Mouse (Mus musculus) adrenal gland, adult (tissue): ENCODE results near the gene Ifi211.
"Not testable (repeated sequence)": the region's sequence is repeated elsewhere in the genome, so short reads cannot be mapped to it uniquely, and the experiment has no call there.

ENCODE experiments used
- DNase-seq, 2 experiments: peaks; one replicate each; pipeline ENCODE4 v3.0.0; 2022 to 2023; ENCODE audit warnings: low spot score in 1 of 2; ENCODE audit not compliant: inconsistent age in 2 of 2

The Ifi211 gene

GRCm38 (mm10) chr1:173912548-173913255 lies at the start of gene Ifi211:
TSS of gene Ifi211 (minus strand) at chr1:173913046.
- peak; percentile 19 to 63 for DNase-seq

GRCm38 (mm10) chr1:173961491-173961890 lies 48.6 kb upstream of the Ifi211 start:
- not testable (repeated sequence) for DNase-seq

- DNase-seq, result not testable (repeated sequence)
These were observed 47.2 kb upstream of the Ifi211 start for GRCm38 (mm10) chr1:173959998-173960397.

GRCm38 (mm10) chr1:173955839-173956527 lies 43.1 kb upstream of the Ifi211 start:
- not testable (repeated sequence) for DNase-seq

GRCm38 (mm10) chr1:173955071-173955796 lies 42.4 kb upstream of the Ifi211 start:
- no peak for DNase-seq

GRCm38 (mm10) chr1:173953563-173953962 lies 40.7 kb upstream of the Ifi211 start:
- DNase-seq, result no peak

- DNase-seq, result not testable (repeated sequence)
These were observed 36.2 kb upstream of the Ifi211 start for GRCm38 (mm10) chr1:173949044-173949443.

- DNase-seq, result not testable (repeated sequence)
These were observed 29.9 kb upstream of the Ifi211 start for GRCm38 (mm10) chr1:173942780-173943066.

GRCm38 (mm10) chr1:173941924-173942779 lies 29.3 kb upstream of the Ifi211 start, which contains the start of the genes Mndal and Ifi203:
TSS of gene Mndal (minus strand) at chr1:173942491.
TSS of gene Ifi203 (minus strand) at chr1:173942672.
- DNase-seq, result peak in 1 of 2 experiments; percentile 46

- DNase-seq, result not testable (repeated sequence)
These were observed 28.7 kb upstream of the Ifi211 start for GRCm38 (mm10) chr1:173941522-173941921.

GRCm38 (mm10) chr1:173919279-173919678 lies 6.4 kb upstream of the Ifi211 start:
- DNase-seq, result not testable (repeated sequence)

GRCm38 (mm10) chr1:173914559-173914958 lies 1.7 kb upstream of the Ifi211 start:
- no peak for DNase-seq

- DNase-seq, result not testable (repeated sequence)
These were observed 478 bp upstream of the Ifi211 start for GRCm38 (mm10) chr1:173913256-173913791.

- DNase-seq, result no peak
These were observed 910 bp downstream of the Ifi211 start for GRCm38 (mm10) chr1:173911808-173912464.

- not testable (repeated sequence) for DNase-seq
These were observed 4.5 kb downstream of the Ifi211 start for GRCm38 (mm10) chr1:173908390-173908789.

- not testable (repeated sequence) for DNase-seq
These were observed 7.0 kb downstream of the Ifi211 start for GRCm38 (mm10) chr1:173905885-173906284.

GRCm38 (mm10) chr1:173889741-173890140 lies 23.1 kb downstream of the Ifi211 start:
- not testable (repeated sequence) for DNase-seq

GRCm38 (mm10) chr1:173887026-173887787 lies 25.6 kb downstream of the Ifi211 start:
- DNase-seq, result not testable (repeated sequence)

- peak; percentile 7 to 53 for DNase-seq
These were observed 32.7 kb downstream of the Ifi211 start for GRCm38 (mm10) chr1:173880004-173880666.
